Mouse (Mus musculus) intestine, embryonic 14.5 days (tissue): ENCODE measurements around the gene Macrod2. TPM values are rescaled to one million over a fixed set of nuclear protein-coding genes. Genes with fewer than 3 reads are reported as not detected.

ENCODE experiments used
- ATAC-seq: fragments of 200-750 bp; cut with Nextera tagmentation; replicated peaks from 2 replicates; pipeline ENCODE4 v1.8.0; 2017; ENCODE audit warnings: low read depth, moderate number of reproducible peaks, moderate TSS enrichment, moderate library complexity; ENCODE audit not compliant: low FRiP score, low TSS enrichment
- DNase-seq: peaks from one replicate; pipeline ENCODE4 v3.0.0-alpha.2; 2018; ENCODE audit warnings: low spot score
- H3K27ac ChIP-seq: fragments of 300-500 bp; sonication (generic); 2 replicates; pipeline ENCODE4 v1.5.1; 2014; ENCODE audit warnings: low read depth, mild to moderate bottlenecking, control low read depth
- H3K27me3 ChIP-seq: fragments of 300-500 bp; sonication (generic); replicated peaks from 2 replicates; pipeline ENCODE4 v1.6.1; 2014; ENCODE audit warnings: low read length, control low read depth; ENCODE audit not compliant: control insufficient read depth, insufficient read depth
- H3K36me3 ChIP-seq: fragments of 300-500 bp; sonication (generic); 2 replicates; pipeline ENCODE4 v1.6.1; 2014; ENCODE audit warnings: low read length, control low read depth; ENCODE audit not compliant: control insufficient read depth, insufficient read depth
- H3K4me1 ChIP-seq: fragments of 300-500 bp; sonication (generic); replicated peaks from 2 replicates; pipeline ENCODE4 v1.6.1; 2014; ENCODE audit warnings: low read length, control low read depth, mixed read lengths; ENCODE audit not compliant: control insufficient read depth, insufficient read depth
- H3K4me2 ChIP-seq: fragments of 300-500 bp; sonication (generic); 2 replicates; pipeline ENCODE4 v1.6.1; 2014; ENCODE audit warnings: low read length
- H3K4me3 ChIP-seq: fragments of 300-500 bp; sonication (generic); 2 replicates; pipeline ENCODE4 v1.5.1; 2014; ENCODE audit warnings: low read depth, low read length, control low read depth, mixed read lengths
- H3K9ac ChIP-seq: fragments of 300-500 bp; sonication (generic); 2 replicates; pipeline ENCODE4 v1.6.1; 2014; ENCODE audit warnings: mild to moderate bottlenecking, low read length
- H3K9me3 ChIP-seq: fragments of 300-500 bp; sonication (generic); 2 replicates; pipeline ENCODE4 v1.6.1; 2016; ENCODE audit warnings: low read length, control low read depth; ENCODE audit not compliant: control insufficient read depth
- WGBS: fragments of 180-500 bp; shearing (Covaris S2); extraction: QIAGEN DNeasy Blood & Tissue Kit; methylation state at CpG from one replicate; pipeline ENCODE4 v1.1.7; 2014; 5-methylcytosine and 5-hydroxymethylcytosine counted together
- polyA plus RNA-seq: library from polyadenylated mRNA; unstranded; fragments of >200 nt; fragmentation: Nextera tagmentation; extraction: Ambion mirVana; gene quantifications from 2 replicates; pipeline ENCODE4 v1.2.1, GENCODE M21; 2014

The Macrod2 gene
- polyA plus RNA-seq, 1 experiment from 2014 or later: 30.6 TPM

- 0 out of 2 replicates have a peak, but pooled peaks cover 7% of the 10 kb centered on the region for H3K4me1 ChIP-seq
- WGBS: 42% methylated on average over 2 of the region's 2 CpGs
- H3K9ac ChIP-seq: peak overlapping the region; percentile 44
Measured at GRCm38 (mm10) chr2:140669081-140669480, 274.0 kb downstream of the Macrod2 start.

GRCm38 (mm10) chr2:140669786-140670185 lies 274.7 kb downstream of the Macrod2 start:
- Histone ChIP-seq H3K9me3 (no peaks in the 10 kb centered on the region), H3K4me3 (peak overlapping the region; percentile 77), H3K4me2 (peak overlapping the region; percentile 62), H3K27me3 (no peaks in the 10 kb centered on the region), H3K4me1 (0 out of 2 replicates have a peak, but pooled peaks cover 7% of the 10 kb centered on the region), H3K9ac (peak overlapping the region; percentile 16; the same call in 1 of the 2 replicates), H3K27ac (no peak overlapping the region), H3K36me3 (peaks cover 3% of the 10 kb centered on the region; the same call in 1 of the 2 replicates)
- DNase-seq (no peak), ATAC-seq (no peak)
- 40% methylated on average over 2 of the region's 2 CpGs for WGBS

More at GRCm38 (mm10) chr2:140669081-140669480, 274.0 kb downstream of the Macrod2 start:
- peak overlapping the region; percentile 62 for H3K4me2 ChIP-seq
- peak overlapping the region; percentile 77 for H3K4me3 ChIP-seq
- peaks cover 3% of the 10 kb centered on the region; the same call in 1 of the 2 replicates for H3K36me3 ChIP-seq
- DNase-seq (no peak), ATAC-seq (no peak)
- no peaks in the 10 kb centered on the region for H3K27me3 ChIP-seq
- no peaks in the 10 kb centered on the region for H3K9me3 ChIP-seq
- no peak overlapping the region for H3K27ac ChIP-seq

- Histone ChIP-seq H3K27me3 (no peaks in the 10 kb centered on the region), H3K9me3 (no peaks in the 10 kb centered on the region), H3K27ac (peak overlapping the region; percentile 88), H3K36me3 (no peaks in the 10 kb centered on the region), H3K9ac (peak overlapping the region; percentile 83), H3K4me3 (peak overlapping the region; percentile 77), H3K4me2 (peak overlapping the region; percentile 62), H3K4me1 (0 out of 2 replicates have a peak, but pooled peaks cover 7% of the 10 kb centered on the region)
- DNase-seq (peak; percentile 84), ATAC-seq (peak; percentile 41; the same call in 1 of the 2 replicates)
- WGBS: under 1% methylated on average over 12 of the region's 12 CpGs
Measured at GRCm38 (mm10) chr2:140670457-140670856, 275.3 kb downstream of the Macrod2 start.

- Histone ChIP-seq H3K27ac (peak within 1 kb of the TSS; percentile 88), H3K27me3 (no peaks in the 10 kb centered on the region), H3K9me3 (no peaks in the 10 kb centered on the region), H3K9ac (peak within 1 kb of the TSS; percentile 83), H3K4me3 (peak within 1 kb of the TSS; percentile 77), H3K4me2 (peak within 1 kb of the TSS; percentile 62), H3K36me3 (no peaks in the 10 kb centered on the region), H3K4me1 (0 out of 2 replicates have a peak, but pooled peaks cover 7% of the 10 kb centered on the region)
- WGBS: 2% methylated on average over 26 of the region's 26 CpGs
- DNase-seq: peak; percentile 88
- ATAC-seq: peak; percentile 97
Measured at GRCm38 (mm10) chr2:140670963-140671702, 276.0 kb downstream of the Macrod2 start, which contains the start of gene Flrt3. Gene Flrt3, minus strand, starts transcription at chr2:140671469.

- Histone ChIP-seq H3K36me3 (no peaks in the 10 kb centered on the region), H3K27me3 (no peaks in the 10 kb centered on the region), H3K9me3 (no peaks in the 10 kb centered on the region), H3K27ac (no peak overlapping the region), H3K4me2 (no peak overlapping the region), H3K9ac (no peak overlapping the region), H3K4me1 (no peaks in the 10 kb centered on the region), H3K4me3 (no peak overlapping the region)
- WGBS: 86% methylated on average over 5 of the region's 5 CpGs
- ATAC-seq: no peak
- DNase-seq: no peak
Measured at GRCm38 (mm10) chr2:140673466-140673865, 278.4 kb downstream of the Macrod2 start.

- WGBS: 45% methylated on average over 3 of the region's 3 CpGs
Measured at GRCm38 (mm10) chr2:140676728-140677127, 281.6 kb downstream of the Macrod2 start.

GRCm38 (mm10) chr2:140690906-140691305 lies 295.8 kb downstream of the Macrod2 start:
- Histone ChIP-seq H3K4me1 (no peaks in the 10 kb centered on the region), H3K9ac (no peak overlapping the region), H3K27me3 (no peaks in the 10 kb centered on the region), H3K27ac (no peak overlapping the region), H3K4me3 (no peak overlapping the region), H3K4me2 (no peak overlapping the region), H3K9me3 (no peaks in the 10 kb centered on the region), H3K36me3 (no peaks in the 10 kb centered on the region)
- ATAC-seq: no peak
- no peak for DNase-seq
- WGBS: 88% methylated on average over 2 of the region's 2 CpGs

More at GRCm38 (mm10) chr2:140676728-140677127, 281.6 kb downstream of the Macrod2 start:
- no peak overlapping the region for H3K4me2 ChIP-seq
- H3K27ac ChIP-seq: no peak overlapping the region
- no peaks in the 10 kb centered on the region for H3K36me3 ChIP-seq
- no peak overlapping the region for H3K4me3 ChIP-seq
- no peaks in the 10 kb centered on the region for H3K9me3 ChIP-seq
- no peaks in the 10 kb centered on the region for H3K27me3 ChIP-seq
- H3K9ac ChIP-seq: no peak overlapping the region
- H3K4me1 ChIP-seq: no peaks in the 10 kb centered on the region
- DNase-seq (no peak), ATAC-seq (no peak)

- no peak for ATAC-seq
Measured at GRCm38 (mm10) chr2:140691403-140691802, 296.3 kb downstream of the Macrod2 start.

More at GRCm38 (mm10) chr2:140691403-140691802, 296.3 kb downstream of the Macrod2 start:
- WGBS: 72% methylated on average over 1 of the region's 1 CpGs
- no peaks in the 10 kb centered on the region for H3K4me1 ChIP-seq
- no peaks in the 10 kb centered on the region for H3K36me3 ChIP-seq
- no peaks in the 10 kb centered on the region for H3K27me3 ChIP-seq
- no peak overlapping the region for H3K27ac ChIP-seq
- H3K9me3 ChIP-seq: no peaks in the 10 kb centered on the region
- no peak for DNase-seq
- no peak overlapping the region for H3K4me2 ChIP-seq
- H3K9ac ChIP-seq: no peak overlapping the region
- no peak overlapping the region for H3K4me3 ChIP-seq
